Mouse (Mus musculus) bone marrow, adult 2 months (tissue): ENCODE data around the gene Tmprss4.

Source experiments
- CTCF ChIP-seq: fragments of 200-500 bp; IDR thresholded peaks from 2 replicates; pipeline ENCODE4 v1.5.1; 2011; ENCODE audit warnings: low read length, control low read depth; ENCODE audit not compliant: control insufficient read depth, insufficient read depth
- POLR2A ChIP-seq: fragments of 200-500 bp; IDR thresholded peaks from 2 replicates; pipeline ENCODE4 v1.6.1; 2011; ENCODE audit warnings: low read depth, mild to moderate bottlenecking, control low read depth, low read length, borderline replicate concordance; ENCODE audit not compliant: control insufficient read depth

DNA sequence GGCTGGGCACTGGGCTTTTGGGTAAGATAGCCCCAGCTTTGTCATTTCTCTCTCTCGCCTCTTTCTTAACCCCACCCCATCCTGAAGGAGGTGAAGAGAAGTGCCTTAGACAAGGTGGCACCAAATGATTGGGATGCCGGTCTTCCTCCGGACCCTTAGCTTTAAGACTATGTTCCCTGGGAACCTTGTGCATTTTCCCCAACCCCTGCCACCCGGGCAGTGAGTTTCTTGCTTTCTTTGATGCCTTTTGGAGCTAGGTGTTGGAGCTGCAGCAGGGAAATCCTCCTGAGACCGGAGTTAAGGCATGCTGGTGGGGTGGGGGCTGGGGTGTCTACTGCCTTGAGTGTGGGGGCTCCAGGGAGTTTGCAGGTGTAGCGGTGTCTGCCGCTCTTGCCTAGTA lies 64.8 kb downstream of the Tmprss4 start:
- TF ChIP-seq CTCF, result no peak
- no peak for TF ChIP-seq POLR2A
